Mouse (Mus musculus) kidney, adult 2 months (tissue): ENCODE data around the gene Thoc6.

Source experiments
- CTCF ChIP-seq: fragments of 200-500 bp; conservative IDR thresholded peaks from 2 replicates; pipeline ENCODE4 v1.5.1; 2011; ENCODE audit warnings: low read depth, mild to moderate bottlenecking, control low read depth, low read length, moderate library complexity, mixed read lengths; ENCODE audit not compliant: insufficient read depth, insufficient read length
- POLR2A ChIP-seq: fragments of 200-500 bp; IDR thresholded peaks from one replicate; pipeline ENCODE4 v1.6.1; 2011; ENCODE audit warnings: low read depth, low read length, control low read depth

GRCm38 (mm10) chr17:23703301-23703700, 29.6 kb upstream of the Thoc6 start:
- TF ChIP-seq CTCF (no peak), POLR2A (no peak)
